Mouse (Mus musculus) lung, postnatal 14 days (tissue): ENCODE measurements at regions not wholly inside any gene's neighbourhood (a gene's known extent, or its start where the extent isn't known, plus 50 kb on each side); places are given as distances from the start of the nearest gene placed in this dataset.

Experiments
- DNase-seq: peaks from one replicate; pipeline ENCODE4 v3.0.0; 2021

DNA sequence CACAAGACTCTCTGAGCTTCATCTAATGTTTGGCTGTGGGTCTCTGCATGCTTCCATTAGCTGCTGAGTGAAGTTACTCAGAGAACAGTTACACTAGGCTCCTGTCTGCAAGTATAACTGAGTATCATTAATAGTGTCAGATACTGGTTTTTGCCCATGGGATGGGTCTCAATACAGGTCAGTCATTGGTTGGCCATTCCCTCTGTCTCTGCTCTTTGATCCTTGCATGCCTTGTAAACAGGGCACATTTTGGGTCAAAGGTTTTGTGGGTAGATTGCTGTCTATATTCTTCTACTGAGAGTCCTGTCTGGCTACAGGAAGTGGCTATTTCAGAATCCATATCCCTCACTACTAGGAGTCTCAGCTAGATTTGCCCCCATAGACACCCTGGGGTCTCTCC lies 2864.7 kb upstream of the Lrrc6 start:
- DNase-seq = no peak

DNA sequence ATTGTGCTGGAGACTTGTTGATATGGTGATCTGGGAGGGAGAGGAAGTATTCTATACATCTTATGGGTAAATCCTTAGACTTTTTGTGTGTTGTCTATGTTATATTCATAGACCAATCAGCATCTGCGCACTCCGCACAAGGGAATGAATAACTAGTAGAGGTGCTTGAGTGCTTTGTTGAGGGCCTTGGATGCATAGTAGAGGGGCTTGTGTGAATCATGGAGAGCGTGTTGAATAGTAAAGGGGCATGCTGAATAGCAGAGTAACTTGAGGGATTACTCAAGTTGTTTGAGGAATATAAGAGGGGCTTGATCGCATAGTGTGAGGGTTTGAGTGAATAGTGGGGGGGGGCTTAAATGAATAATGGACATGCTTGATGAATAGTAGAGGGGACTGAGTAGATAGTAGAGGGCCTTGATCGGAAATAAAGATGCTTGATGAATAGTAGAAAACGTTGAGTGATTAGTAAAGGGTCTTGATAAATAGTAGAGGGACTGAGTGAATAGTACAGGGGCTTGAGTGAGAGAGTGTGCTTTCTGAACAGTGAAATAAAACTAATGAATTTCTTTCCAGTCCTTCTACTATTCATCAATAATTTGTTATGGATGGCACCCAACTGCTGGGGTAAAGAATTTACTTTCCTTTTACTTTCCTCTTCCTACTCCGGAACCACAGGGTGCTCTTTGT lies 2849.5 kb upstream of the Lrrc6 start:
- no peak for DNase-seq

DNA sequence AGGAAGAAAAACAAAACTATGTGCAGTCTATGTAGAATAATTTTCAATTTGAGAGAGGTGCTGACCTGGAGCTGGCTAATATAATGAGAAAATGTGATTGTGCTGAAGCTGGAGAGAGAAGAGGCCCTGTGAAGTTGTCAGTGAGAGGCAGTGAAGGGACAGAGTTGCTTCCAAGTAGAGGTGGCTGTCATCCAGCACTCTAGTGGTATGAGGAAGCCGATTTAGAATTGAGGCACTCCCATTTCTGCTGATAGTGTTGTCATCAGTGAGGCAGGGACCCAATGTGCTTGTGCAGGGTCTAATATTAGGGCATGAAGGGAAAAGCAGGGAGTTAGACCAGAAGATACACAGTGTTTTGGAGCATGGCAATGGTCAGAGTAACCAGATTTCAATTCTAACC lies 2845.4 kb upstream of the Lrrc6 start:
- DNase-seq = no peak

DNA sequence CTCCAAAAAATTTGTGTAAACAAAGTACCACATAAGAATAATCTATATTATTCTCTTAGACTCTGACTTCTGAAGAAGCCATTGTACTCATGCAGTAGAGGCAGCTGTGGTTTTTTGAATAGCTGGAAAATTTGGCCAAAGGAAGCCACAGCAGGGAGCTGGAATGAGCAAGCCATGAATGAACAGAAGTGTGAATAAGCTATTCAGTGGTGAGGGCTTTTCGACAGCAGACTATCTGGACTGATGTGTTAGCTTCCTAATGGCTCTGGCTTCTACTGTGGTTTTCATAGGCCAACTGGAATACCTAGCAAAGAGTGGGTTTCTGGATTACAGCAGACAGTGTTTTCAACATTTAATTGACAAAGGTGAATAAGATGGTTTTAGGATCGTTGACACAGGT lies 2842.0 kb upstream of the Lrrc6 start:
- no peak for DNase-seq

DNA sequence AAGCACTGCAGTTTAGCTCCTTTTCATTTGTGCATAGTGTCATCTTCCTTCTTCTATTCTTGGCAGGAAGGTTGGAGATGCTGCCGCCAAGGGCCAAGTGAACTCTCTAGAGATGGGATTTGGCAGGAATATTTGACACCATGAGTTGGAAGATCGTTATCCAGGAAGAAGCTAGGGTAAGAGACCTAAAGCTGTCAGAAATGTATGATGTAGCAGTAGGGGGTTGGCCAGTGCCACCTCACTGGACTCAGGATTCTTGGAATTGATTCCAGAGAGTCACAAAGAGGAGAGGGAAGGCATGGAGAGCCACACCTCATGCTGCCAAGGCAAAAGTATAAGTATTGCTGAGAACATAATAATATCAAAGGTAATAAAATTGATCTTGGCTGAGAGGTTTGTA lies 2835.8 kb upstream of the Lrrc6 start:
- DNase-seq = no peak

DNA sequence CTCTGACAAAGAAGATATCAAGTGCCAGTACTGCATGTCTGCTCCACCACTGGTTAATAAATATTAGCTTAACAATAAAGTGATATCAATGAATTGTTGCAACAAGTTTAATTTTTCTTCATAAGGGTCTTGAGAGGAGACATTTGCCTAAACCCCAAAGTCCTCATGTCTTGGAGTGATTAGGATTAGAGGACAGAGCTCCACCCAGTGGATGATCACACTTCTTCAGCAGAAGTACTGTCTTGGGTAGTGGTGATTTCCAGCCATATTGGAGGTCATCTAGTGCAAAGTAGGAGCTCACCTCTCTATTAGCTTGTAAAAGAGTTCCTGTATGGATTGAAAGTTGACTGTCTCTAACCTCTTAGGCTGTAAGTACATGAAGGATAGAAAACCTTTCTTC lies 2825.8 kb upstream of the Lrrc6 start:
- DNase-seq = no peak

DNA sequence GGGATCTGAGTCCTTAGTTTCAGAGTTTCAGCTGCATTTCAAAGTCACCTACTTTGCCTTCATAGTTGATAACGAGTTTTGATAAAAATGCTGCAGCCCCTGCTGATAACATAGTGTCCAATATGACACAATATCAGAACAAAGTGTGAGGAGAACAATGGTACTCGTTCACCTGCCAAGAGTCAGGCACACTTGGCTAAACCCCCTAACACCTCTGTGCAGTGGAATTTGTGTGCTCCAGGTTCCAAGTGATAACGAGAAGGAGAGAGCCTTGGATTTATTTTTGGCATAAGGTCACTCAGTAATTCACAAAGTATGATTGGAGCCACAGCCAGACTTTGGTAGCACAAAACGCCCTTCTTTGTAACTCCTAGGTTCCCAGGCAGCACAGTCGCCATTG lies 2802.4 kb upstream of the Lrrc6 start:
- no peak for DNase-seq

DNA sequence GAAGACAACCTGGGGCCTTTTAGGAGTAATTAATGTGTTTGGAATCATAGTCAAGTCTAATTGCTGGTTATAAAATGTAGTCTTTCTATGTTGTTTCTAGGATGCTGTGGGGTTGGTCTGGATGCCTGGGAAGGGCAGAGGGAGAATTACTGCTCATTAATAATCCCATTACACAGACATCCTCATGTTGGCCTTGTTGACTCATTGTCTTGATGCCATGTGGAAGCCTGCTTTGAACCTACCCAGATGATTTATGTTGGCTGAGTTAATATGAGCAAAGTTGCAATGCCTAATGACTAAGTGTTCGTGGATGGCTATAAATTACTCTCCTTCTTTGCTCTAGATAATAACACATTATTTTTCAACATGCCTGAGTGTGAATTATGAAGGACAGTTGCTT lies 2790.6 kb upstream of the Lrrc6 start:
- DNase-seq = no peak

DNA sequence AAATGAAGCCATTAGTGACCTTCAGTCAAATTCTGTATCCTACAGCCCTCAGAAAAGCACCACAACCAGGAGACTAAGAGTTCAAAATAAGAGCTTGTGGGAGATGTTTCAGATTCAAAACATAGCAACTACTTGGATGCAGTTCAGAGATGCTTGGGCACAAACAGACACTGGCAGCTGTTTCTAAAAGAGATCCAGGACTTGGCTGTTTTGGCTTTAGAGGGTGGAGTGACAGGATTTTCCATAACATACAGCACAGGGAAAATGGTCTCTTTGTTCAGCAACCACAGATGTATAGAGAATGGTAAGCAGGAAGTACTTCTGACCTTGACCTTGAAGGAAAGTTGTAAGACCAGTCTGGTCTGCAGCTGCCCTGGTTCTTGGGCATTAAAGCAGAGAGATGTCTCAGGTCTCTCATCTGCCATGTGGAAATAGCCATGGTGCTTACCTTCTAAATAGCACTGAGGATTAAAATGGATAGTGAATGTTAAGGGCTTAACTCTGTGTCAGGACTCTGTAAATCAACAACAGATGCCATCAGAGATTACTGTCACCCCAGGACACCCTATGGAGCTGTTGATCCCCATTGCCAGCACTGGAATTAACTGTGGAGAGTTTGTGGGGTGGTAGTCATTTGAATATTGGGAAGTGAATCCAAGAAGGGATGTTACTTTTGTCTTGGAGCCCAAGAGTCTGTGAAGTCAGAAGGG lies 2775.0 kb upstream of the Lrrc6 start:
- no peak for DNase-seq

DNA sequence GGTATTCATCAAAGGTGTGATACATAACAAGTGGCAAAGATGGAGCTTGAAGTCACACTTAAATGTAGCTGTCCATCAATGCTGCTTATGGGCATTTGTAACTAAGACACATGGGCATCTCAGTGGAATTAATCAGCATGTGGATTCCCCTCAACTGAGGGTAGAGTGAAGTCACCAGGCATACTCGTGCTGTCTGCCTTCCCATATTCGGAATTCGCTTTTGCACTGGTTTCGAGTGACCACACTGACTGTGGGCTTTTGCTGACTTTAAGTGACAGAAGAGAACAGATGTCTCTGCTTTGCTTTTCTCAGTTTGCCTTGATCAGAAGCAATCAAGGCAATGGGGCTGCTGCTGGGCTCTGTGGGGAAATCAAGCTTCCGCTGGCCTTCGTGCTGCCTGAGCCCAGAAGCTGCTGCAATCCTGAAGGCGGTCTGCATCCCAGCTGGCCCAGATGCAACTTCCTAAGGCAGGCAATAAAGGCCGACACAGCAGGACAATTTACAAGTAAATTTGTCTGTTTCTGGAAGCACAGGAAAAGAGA lies 2773.6 kb upstream of the Lrrc6 start:
- no peak for DNase-seq

DNA sequence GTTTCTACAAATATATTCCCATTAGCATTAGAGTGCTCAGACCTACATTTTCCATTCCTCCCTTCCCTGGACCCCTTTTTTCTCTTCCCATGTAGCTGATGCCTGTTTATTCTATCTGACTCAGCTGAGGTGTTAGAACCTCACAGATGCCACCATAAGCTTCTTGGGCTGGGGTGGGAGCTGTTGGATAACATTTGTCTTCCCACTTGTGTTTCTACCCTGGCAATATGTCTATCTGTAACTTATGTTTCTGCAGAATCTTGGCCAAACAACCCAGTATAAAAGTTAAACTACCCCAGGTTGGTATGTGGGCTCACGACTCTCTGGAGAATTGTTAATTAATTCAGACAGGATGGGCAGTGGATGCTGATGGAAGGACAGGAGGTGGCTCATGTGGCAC lies 2772.8 kb upstream of the Lrrc6 start:
- DNase-seq = no peak

DNA sequence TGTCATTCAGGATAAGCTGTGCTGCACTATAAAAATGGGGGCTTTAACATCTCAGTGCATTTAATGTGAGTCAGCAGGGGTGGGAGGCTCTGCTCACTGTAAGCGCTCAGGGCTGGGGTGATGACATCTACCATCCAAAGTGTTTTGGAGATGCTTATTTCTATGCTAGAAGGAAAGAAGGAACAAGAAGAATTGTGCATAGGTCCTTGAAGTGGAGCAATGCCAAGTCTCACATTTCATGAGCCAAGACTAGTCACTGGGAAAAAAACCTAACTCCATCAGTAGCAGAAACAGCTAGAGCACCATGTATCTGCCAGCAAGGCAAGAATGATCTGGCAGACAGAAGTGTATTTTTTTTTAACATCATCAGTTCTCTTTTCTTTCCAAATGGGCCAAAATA lies 2761.2 kb upstream of the Lrrc6 start:
- DNase-seq = peak; percentile 4

DNA sequence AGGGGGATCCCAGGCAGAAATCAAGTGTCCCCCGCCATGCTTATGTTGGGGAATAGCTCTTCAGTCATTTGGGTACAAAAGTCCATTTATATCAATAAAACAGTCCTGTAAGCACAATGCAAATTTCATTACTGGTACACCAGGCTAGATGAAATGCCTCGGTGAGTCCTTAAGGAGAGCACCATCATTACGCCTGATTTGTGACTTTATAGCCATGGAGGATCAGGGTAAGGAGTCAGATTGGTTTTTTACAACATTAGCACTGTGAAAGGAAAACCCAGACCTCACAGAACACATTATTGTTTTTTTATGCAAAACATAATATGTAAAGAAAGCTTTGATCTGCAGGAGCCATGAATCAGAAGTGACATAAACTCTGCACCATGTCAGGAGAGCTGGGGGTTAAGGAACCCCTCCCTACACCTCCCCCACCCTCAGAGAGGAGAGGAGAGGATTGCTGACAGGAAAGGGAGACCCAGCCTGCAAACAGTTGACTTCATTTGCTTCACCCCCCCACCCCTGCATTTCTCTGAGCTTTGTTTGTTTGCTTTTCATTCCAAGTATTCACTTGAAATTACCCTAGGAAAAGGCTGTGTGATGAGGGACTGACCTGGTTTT lies 2756.6 kb upstream of the Lrrc6 start:
- no peak for DNase-seq

DNA sequence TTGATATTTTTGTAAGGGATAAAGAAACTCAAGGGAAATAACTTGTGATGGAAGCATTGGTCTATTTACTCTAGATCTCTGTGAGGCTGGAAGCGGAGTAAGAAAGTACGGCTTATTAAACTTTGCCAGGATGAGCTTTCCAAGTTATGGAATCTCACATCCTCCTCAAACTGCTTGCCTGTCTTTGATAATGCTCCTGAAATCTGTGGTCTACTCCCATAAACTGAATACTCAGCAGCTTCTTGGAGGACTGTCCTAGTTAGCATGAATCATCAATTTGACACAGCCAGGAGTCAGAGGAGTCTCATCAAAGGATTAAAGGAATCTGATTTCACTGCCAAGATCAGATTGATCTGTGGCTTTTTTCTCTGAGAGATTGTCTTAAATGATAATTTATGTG lies 2753.0 kb upstream of the Lrrc6 start:
- no peak for DNase-seq

DNA sequence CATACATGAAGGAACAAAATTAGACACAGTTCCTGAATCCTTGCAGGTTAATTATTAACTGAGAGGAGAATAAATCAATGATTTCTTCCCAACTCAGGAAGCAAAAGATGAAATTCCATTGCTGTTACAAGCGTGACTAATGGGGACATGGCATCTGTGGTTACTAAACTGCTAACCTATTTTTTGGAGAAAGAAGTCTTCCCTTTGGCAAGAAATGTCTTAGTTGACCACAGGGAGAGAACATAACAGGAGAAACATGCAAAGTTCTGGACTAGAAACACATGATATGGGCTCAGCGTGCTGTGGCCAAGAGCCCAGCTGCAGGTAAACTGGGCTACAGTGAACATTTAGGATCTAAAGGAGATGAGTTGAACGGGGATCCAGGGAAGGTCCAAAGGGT lies 2751.4 kb upstream of the Lrrc6 start:
- DNase-seq = no peak

DNA sequence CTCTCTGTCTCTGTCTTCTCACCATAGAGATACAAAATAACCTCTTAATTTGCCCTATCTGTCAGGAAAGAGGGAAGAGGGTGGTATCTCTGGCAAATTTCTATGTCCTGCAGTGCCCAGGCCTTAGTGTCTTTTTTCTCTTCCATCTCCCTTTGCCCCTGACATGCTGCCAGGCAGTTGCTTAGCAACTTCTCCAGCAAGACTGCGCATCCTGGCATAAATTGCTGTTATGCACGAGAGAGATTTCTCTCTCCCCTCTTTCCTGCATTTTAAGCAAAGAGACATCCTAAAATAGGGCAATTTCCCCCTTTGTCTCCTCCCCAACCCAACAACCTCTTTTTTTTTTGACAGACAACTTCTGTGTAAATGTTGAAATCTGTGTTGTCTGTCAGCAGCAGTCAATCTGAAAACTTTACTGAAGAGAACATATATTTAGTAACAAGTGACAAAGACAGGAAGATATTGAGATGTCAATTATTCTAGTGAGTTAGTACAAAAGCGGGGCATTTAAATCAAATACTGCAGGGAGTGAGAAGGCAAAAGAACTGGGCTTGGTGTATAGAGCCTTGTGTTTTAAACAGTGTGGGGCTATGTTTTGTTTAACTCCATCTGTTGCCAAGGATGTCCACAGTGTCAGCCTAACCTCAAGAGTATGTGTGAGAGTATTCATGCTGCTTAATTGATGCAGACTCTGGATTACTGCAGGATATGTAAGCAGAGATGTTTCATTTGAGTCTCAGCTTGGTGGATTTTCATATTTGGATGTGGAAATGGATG lies 2745.7 kb upstream of the Lrrc6 start:
- DNase-seq = no peak

DNA sequence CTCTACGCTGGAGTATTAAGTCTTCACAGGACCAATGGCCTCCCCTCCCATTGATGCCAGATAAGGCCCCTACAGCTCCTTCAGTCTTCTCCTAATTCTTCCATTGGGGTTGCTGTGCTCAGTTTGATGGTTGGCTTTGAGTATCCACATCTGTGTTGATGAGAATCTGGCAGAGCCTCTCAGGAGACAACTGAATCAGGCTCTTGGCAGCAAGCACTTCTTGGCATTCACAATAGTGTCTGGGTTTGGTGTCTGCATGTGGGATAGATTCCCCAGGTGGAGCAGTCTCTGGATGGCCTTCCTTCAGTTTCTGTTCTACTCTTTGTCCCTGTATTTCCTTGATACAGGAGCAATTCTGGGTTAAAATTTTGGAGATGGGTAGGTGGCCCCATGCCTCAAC lies 2734.6 kb upstream of the Lrrc6 start:
- no peak for DNase-seq

DNA sequence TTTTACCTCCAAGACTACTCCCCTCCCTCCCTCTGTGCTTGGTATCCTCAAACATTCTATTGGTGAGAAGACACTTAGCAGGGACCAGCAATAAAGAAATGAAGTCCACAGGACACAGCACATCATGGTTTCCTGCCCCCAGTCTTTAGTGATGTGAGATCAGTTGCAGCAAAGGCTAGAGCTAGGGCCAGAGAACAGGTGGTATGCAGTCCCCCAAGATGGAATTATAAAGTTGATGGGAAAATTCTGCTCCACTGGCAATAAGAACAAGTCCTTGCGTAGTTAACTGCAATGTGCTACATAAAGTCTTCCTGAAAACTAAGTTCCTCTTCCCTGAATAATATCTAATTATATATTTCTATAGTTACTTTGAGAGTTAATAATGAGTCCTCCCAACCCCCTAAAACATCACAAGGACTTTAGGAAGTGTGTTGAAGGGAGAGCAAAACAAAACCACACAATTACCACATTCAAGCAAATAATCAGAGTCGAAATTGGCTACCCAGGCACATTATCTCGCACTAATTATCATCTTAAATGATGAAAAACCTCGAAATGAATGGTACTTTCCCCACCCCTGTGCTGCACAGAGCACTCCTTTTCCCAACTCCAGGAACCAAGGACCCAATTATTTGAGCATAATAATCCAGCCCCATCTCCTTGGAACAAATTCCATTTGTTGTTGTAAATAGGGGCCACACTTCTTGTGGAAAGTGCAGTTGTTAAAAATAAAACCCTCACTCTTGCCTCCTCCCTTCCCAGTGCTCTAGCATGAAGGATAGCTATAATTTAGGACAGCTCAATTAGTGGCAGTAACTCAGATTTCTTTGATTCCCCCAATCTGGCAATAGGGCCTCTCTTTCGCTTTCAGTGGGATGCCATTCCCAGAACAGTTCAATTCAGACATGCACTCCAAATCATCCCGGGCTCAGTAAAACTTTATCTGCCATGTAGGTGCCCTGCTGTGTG lies 2724.2 kb upstream of the Lrrc6 start:
- no peak for DNase-seq

DNA sequence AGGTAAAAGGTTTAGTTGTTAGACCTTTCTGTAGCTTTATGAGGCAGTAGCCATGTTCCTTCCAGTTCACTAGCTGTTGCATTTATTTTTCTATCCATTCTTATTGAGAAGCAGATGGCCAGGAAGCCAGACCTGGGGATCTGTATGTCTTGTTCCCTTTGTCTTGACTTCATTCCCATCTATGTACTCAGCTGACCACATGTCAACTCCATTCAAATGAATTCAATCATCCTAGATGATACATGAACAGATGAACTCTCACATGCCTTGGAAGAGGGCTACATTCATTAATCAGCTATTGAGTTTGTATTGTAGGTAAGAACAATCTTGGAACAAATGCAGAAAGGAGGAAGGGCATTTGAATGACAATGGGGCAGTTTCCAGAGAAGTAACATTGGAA lies 2722.7 kb upstream of the Lrrc6 start:
- DNase-seq = no peak

DNA sequence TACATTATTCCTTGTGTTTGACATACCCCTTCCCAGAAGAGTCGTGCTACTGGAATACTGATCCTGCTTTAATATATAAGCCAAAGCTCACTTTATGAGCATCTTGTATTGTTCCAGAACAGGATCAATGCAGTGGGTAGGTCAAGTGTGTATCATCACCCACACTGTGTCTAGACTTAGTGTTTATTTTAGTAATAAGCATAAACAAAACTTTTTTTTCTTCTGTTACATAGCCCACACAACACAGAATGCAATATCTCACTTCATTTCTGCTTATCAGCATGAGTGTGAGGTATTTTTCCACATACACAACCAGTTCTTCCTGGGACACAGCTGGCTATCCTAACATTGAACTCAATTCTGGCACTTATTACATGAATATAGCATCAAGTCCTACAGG lies 2721.7 kb upstream of the Lrrc6 start:
- DNase-seq = no peak
